Mouse (Mus musculus): ENCODE measurements around the gene Adam15. TPM values are rescaled to one million over a fixed set of nuclear protein-coding genes. Genes with fewer than 3 reads are reported as not detected.

Adam15 gene
- polyA plus RNA-seq, 1 experiment from 2014 or later, result 32.7 TPM

GRCm38 (mm10) chr3:89339416-89339815 lies 10.4 kb downstream of the Adam15 start:
- WGBS, result 19% methylated on average over 8 of the region's 8 CpGs
- Histone ChIP-seq H3K9ac (no peak overlapping the region), H3K27me3 (ENCODE audit: insufficient read depth, low read length) (no peaks in the 10 kb centered on the region), H3K36me3 (ENCODE audit: insufficient read depth) (peaks cover 30% of the 10 kb centered on the region), H3K4me2 (peak overlapping the region; percentile 65), H3K4me1 (ENCODE audit: insufficient read depth) (0 out of 2 replicates have a peak, but pooled peaks cover 7% of the 10 kb centered on the region), H3K4me3 (ENCODE audit: low read depth, low read length) (no peak overlapping the region), H3K27ac (ENCODE audit: low read depth) (peak overlapping the region; percentile 91; the same call in 1 of the 2 replicates), H3K9me3 (ENCODE audit: low read depth, low read length) (no peaks in the 10 kb centered on the region)
- ATAC-seq (ENCODE audit: insufficient read depth) (no peak), DNase-seq (peak; percentile 88)
- peak; percentile 95 for TF ChIP-seq CTCF (IDR thresholded peaks at IDR 0.05; ENCODE audit: low read depth)

- DNase-seq (peak; percentile 90), ATAC-seq (ENCODE audit: insufficient read depth) (peak; percentile 85)
- no peak for TF ChIP-seq CTCF (IDR thresholded peaks at IDR 0.05; ENCODE audit: low read depth)
- under 1% methylated on average over 44 of the region's 44 CpGs for WGBS
- Histone ChIP-seq H3K36me3 (ENCODE audit: insufficient read depth) (peaks cover 34% of the 10 kb centered on the region), H3K27ac (ENCODE audit: low read depth) (peak within 1 kb of the TSS; percentile 91), H3K4me1 (ENCODE audit: insufficient read depth) (0 out of 2 replicates have a peak, but pooled peaks cover 7% of the 10 kb centered on the region), H3K9me3 (ENCODE audit: low read depth, low read length) (no peaks in the 10 kb centered on the region), H3K9ac (peak within 1 kb of the TSS; percentile 95), H3K4me2 (peak within 1 kb of the TSS; percentile 65), H3K27me3 (ENCODE audit: insufficient read depth, low read length) (no peaks in the 10 kb centered on the region), H3K4me3 (ENCODE audit: low read depth, low read length) (peak within 1 kb of the TSS; percentile 88)
These were observed 11.8 kb downstream of the Adam15 start, which contains the start of gene Efna4 for GRCm38 (mm10) chr3:89337721-89338578. Gene Efna4, minus strand, starts transcription at chr3:89338028.

- DNase-seq, result peak; percentile 36
- no peak for TF ChIP-seq CTCF (IDR thresholded peaks at IDR 0.05; ENCODE audit: low read depth)
- ATAC-seq (ENCODE audit: insufficient read depth), result no peak; the same call in 1 of the 2 replicates
- H3K9me3 ChIP-seq (ENCODE audit: low read depth, low read length), result no peaks in the 10 kb centered on the region
- 0 out of 2 replicates have a peak, but pooled peaks cover 7% of the 10 kb centered on the region for H3K4me1 ChIP-seq (ENCODE audit: insufficient read depth)
- H3K27ac ChIP-seq (ENCODE audit: low read depth), result peak overlapping the region; percentile 91
- no peaks in the 10 kb centered on the region for H3K27me3 ChIP-seq (ENCODE audit: insufficient read depth, low read length)
- H3K4me2 ChIP-seq, result peak overlapping the region; percentile 65
- WGBS, result 2% methylated on average over 21 of the region's 21 CpGs
- H3K4me3 ChIP-seq (ENCODE audit: low read depth, low read length), result peak overlapping the region; percentile 88
- H3K36me3 ChIP-seq (ENCODE audit: insufficient read depth), result peaks cover 33% of the 10 kb centered on the region
- peak overlapping the region; percentile 95 for H3K9ac ChIP-seq
These were observed 12.6 kb downstream of the Adam15 start for GRCm38 (mm10) chr3:89337062-89337720.

GRCm38 (mm10) chr3:89336529-89336928 lies 13.3 kb downstream of the Adam15 start:
- Histone ChIP-seq H3K27ac (ENCODE audit: low read depth) (no peak overlapping the region), H3K9ac (peak overlapping the region; percentile 95), H3K4me1 (ENCODE audit: insufficient read depth) (0 out of 2 replicates have a peak, but pooled peaks cover 7% of the 10 kb centered on the region), H3K4me2 (peak overlapping the region; percentile 65), H3K27me3 (ENCODE audit: insufficient read depth, low read length) (no peaks in the 10 kb centered on the region), H3K4me3 (ENCODE audit: low read depth, low read length) (peak overlapping the region; percentile 88), H3K36me3 (ENCODE audit: insufficient read depth) (peaks cover 27% of the 10 kb centered on the region), H3K9me3 (ENCODE audit: low read depth, low read length) (no peaks in the 10 kb centered on the region)
- ATAC-seq (ENCODE audit: insufficient read depth) (no peak), DNase-seq (no peak)
- 6% methylated on average over 6 of the region's 6 CpGs for WGBS
- TF ChIP-seq CTCF (IDR thresholded peaks at IDR 0.05; ENCODE audit: low read depth), result no peak

- Histone ChIP-seq H3K9ac (no peak overlapping the region), H3K4me3 (ENCODE audit: low read depth, low read length) (no peak overlapping the region), H3K27me3 (ENCODE audit: insufficient read depth, low read length) (no peaks in the 10 kb centered on the region; the same call in 1 of the 2 replicates), H3K27ac (ENCODE audit: low read depth) (no peak overlapping the region), H3K9me3 (ENCODE audit: low read depth, low read length) (no peaks in the 10 kb centered on the region), H3K36me3 (ENCODE audit: insufficient read depth) (peaks cover 25% of the 10 kb centered on the region), H3K4me1 (ENCODE audit: insufficient read depth) (0 out of 2 replicates have a peak, but pooled peaks cover 7% of the 10 kb centered on the region), H3K4me2 (no peak overlapping the region)
- DNase-seq, result no peak
- WGBS, result 59% methylated on average over 11 of the region's 11 CpGs
- no peak for ATAC-seq (ENCODE audit: insufficient read depth)
- TF ChIP-seq CTCF (IDR thresholded peaks at IDR 0.05; ENCODE audit: low read depth), result no peak
These were observed 16.7 kb downstream of the Adam15 start for GRCm38 (mm10) chr3:89333053-89333452.

- no peak overlapping the region for H3K27ac ChIP-seq (ENCODE audit: low read depth)
- WGBS, result 34% methylated on average over 12 of the region's 12 CpGs
- no peak overlapping the region for H3K4me3 ChIP-seq (ENCODE audit: low read depth, low read length)
- no peaks in the 10 kb centered on the region for H3K9me3 ChIP-seq (ENCODE audit: low read depth, low read length)
- H3K4me2 ChIP-seq, result no peak overlapping the region
- no peak for TF ChIP-seq CTCF (IDR thresholded peaks at IDR 0.05; ENCODE audit: low read depth)
- H3K4me1 ChIP-seq (ENCODE audit: insufficient read depth), result 0 out of 2 replicates have a peak, but pooled peaks cover 7% of the 10 kb centered on the region
- no peak for DNase-seq
- H3K9ac ChIP-seq, result no peak overlapping the region
- peaks cover 25% of the 10 kb centered on the region for H3K36me3 ChIP-seq (ENCODE audit: insufficient read depth)
- H3K27me3 ChIP-seq (ENCODE audit: insufficient read depth, low read length), result no peaks in the 10 kb centered on the region; the same call in 1 of the 2 replicates
- ATAC-seq (ENCODE audit: insufficient read depth), result 0 out of 2 replicates have a peak, but pooled peaks have one; percentile 18
These were observed 17.3 kb downstream of the Adam15 start for GRCm38 (mm10) chr3:89332476-89332875.

All from lung, embryonic 14.5 days (tissue).